Mouse (Mus musculus): ENCODE results near the gene 2700097O09Rik. TPM values are rescaled to one million over a fixed set of nuclear protein-coding genes. Genes with fewer than 3 reads are reported as not detected.

2700097O09Rik gene
- polyA plus RNA-seq, 1 experiment from 2014 or later, result 9.8 TPM

GRCm38 (mm10) chr12:54999016-54999690, 80.8 kb downstream of the 2700097O09Rik start:
- Histone ChIP-seq H3K27me3 (ENCODE audit: control insufficient read depth, insufficient read depth, low read length) (no peaks in the 10 kb centered on the region), H3K27ac (replicated peaks) (no peak overlapping the region), H3K4me2 (replicated peaks; ENCODE audit: low read depth) (no peak overlapping the region), H3K36me3 (ENCODE audit: control insufficient read depth, insufficient read depth, low read length) (no peaks in the 10 kb centered on the region), H3K4me3 (ENCODE audit: low read depth, low read length) (no peak overlapping the region), H3K9me3 (ENCODE audit: control insufficient read depth, low read length) (no peaks in the 10 kb centered on the region), H3K4me1 (replicated peaks; ENCODE audit: control insufficient read depth, insufficient read depth) (no peaks in the 10 kb centered on the region), H3K9ac (ENCODE audit: low read length) (no peak overlapping the region)
- DNase-seq (ENCODE audit: low spot score) (peak; percentile 25), ATAC-seq (ENCODE audit: low FRiP score, low TSS enrichment) (peak; percentile 71; the same call in 1 of the 2 replicates)
- TF ChIP-seq CTCF (IDR thresholded peaks at IDR 0.05; ENCODE audit: low read depth) (no peak), EP300 (optimal IDR thresholded peaks at IDR 0.05) (no peak)
- WGBS, result 74% methylated on average over 14 of the region's 14 CpGs

- no peak for ATAC-seq (ENCODE audit: low FRiP score, low TSS enrichment)
- Histone ChIP-seq H3K4me2 (replicated peaks; ENCODE audit: low read depth) (no peak overlapping the region), H3K4me3 (ENCODE audit: low read depth, low read length) (no peak overlapping the region), H3K4me1 (replicated peaks; ENCODE audit: control insufficient read depth, insufficient read depth) (no peaks in the 10 kb centered on the region), H3K9ac (ENCODE audit: low read length) (no peak overlapping the region), H3K27ac (replicated peaks) (no peak overlapping the region), H3K9me3 (ENCODE audit: control insufficient read depth, low read length) (no peaks in the 10 kb centered on the region), H3K27me3 (ENCODE audit: control insufficient read depth, insufficient read depth, low read length) (no peaks in the 10 kb centered on the region), H3K36me3 (ENCODE audit: control insufficient read depth, insufficient read depth, low read length) (no peaks in the 10 kb centered on the region)
- DNase-seq (ENCODE audit: low spot score), result no peak
- no peak for TF ChIP-seq CTCF (IDR thresholded peaks at IDR 0.05; ENCODE audit: low read depth)
- TF ChIP-seq EP300 (optimal IDR thresholded peaks at IDR 0.05), result no peak
- 76% methylated on average over 5 of the region's 5 CpGs for WGBS
Measured at GRCm38 (mm10) chr12:54998411-54998810, 81.5 kb downstream of the 2700097O09Rik start.

GRCm38 (mm10) chr12:54996979-54997474, 82.9 kb downstream of the 2700097O09Rik start:
- Histone ChIP-seq H3K9me3 (ENCODE audit: control insufficient read depth, low read length) (no peaks in the 10 kb centered on the region), H3K27me3 (ENCODE audit: control insufficient read depth, insufficient read depth, low read length) (no peaks in the 10 kb centered on the region), H3K27ac (replicated peaks) (no peak overlapping the region), H3K4me1 (replicated peaks; ENCODE audit: control insufficient read depth, insufficient read depth) (no peaks in the 10 kb centered on the region), H3K4me2 (replicated peaks; ENCODE audit: low read depth) (no peak overlapping the region), H3K9ac (ENCODE audit: low read length) (no peak overlapping the region), H3K36me3 (ENCODE audit: control insufficient read depth, insufficient read depth, low read length) (no peaks in the 10 kb centered on the region), H3K4me3 (ENCODE audit: low read depth, low read length) (no peak overlapping the region)
- 85% methylated on average over 6 of the region's 6 CpGs for WGBS
- no peak for ATAC-seq (ENCODE audit: low FRiP score, low TSS enrichment)
- no peak for DNase-seq (ENCODE audit: low spot score)
- no peak for TF ChIP-seq EP300 (optimal IDR thresholded peaks at IDR 0.05)
- TF ChIP-seq CTCF (IDR thresholded peaks at IDR 0.05; ENCODE audit: low read depth), result no peak

GRCm38 (mm10) chr12:54995965-54996364, 83.9 kb downstream of the 2700097O09Rik start:
- ATAC-seq (ENCODE audit: low FRiP score, low TSS enrichment) (no peak), DNase-seq (ENCODE audit: low spot score) (no peak)
- Histone ChIP-seq H3K4me1 (replicated peaks; ENCODE audit: control insufficient read depth, insufficient read depth) (no peaks in the 10 kb centered on the region), H3K9ac (ENCODE audit: low read length) (no peak overlapping the region), H3K27me3 (ENCODE audit: control insufficient read depth, insufficient read depth, low read length) (no peaks in the 10 kb centered on the region), H3K4me2 (replicated peaks; ENCODE audit: low read depth) (no peak overlapping the region), H3K36me3 (ENCODE audit: control insufficient read depth, insufficient read depth, low read length) (no peaks in the 10 kb centered on the region), H3K27ac (replicated peaks) (no peak overlapping the region), H3K4me3 (ENCODE audit: low read depth, low read length) (no peak overlapping the region), H3K9me3 (ENCODE audit: control insufficient read depth, low read length) (no peaks in the 10 kb centered on the region)
- TF ChIP-seq EP300 (optimal IDR thresholded peaks at IDR 0.05) (no peak), CTCF (IDR thresholded peaks at IDR 0.05; ENCODE audit: low read depth) (no peak)
- 46% methylated on average over 3 of the region's 3 CpGs for WGBS

Other genes starting within 250 kb of the 2700097O09Rik start
- 127 and 132 TPM in 2 replicates for gene Cfl2, start 217.2 kb downstream of the 2700097O09Rik start, polyA plus RNA-seq (2015; fragmentation: Nextera tagmentation; extraction: Ambion mirVana)
- 0.64 and 0.80 TPM in 2 replicates for gene Gm20403, start 93.6 kb downstream of the 2700097O09Rik start, polyA plus RNA-seq (2015; fragmentation: Nextera tagmentation; extraction: Ambion mirVana)
- 13.0 and 14.0 TPM in 2 replicates for gene Baz1a, start 65.8 kb downstream of the 2700097O09Rik start, polyA plus RNA-seq (2015; fragmentation: Nextera tagmentation; extraction: Ambion mirVana)
- gene Srp54a, start 152 bp upstream of the 2700097O09Rik start, polyA plus RNA-seq (2015; fragmentation: Nextera tagmentation; extraction: Ambion mirVana), result 123 and 124 TPM in 2 replicates
- gene Fam177a, start 44.4 kb upstream of the 2700097O09Rik start, polyA plus RNA-seq (2015; fragmentation: Nextera tagmentation; extraction: Ambion mirVana), result 28.1 and 30.2 TPM in 2 replicates
- gene Srp54b, start 75.0 kb upstream of the 2700097O09Rik start, polyA plus RNA-seq (2015; fragmentation: Nextera tagmentation; extraction: Ambion mirVana), result 43.6 and 44.8 TPM in 2 replicates
- not detected in 2 replicates for gene 1700047I17Rik2, start 119.5 kb upstream of the 2700097O09Rik start, polyA plus RNA-seq (2015; fragmentation: Nextera tagmentation; extraction: Ambion mirVana)
- gene Srp54c, start 150.1 kb upstream of the 2700097O09Rik start, polyA plus RNA-seq (2015; fragmentation: Nextera tagmentation; extraction: Ambion mirVana), result 61.4 and 61.6 TPM in 2 replicates
- 30.0 and 30.2 TPM in 2 replicates for gene 1110008L16Rik, start 219.5 kb upstream of the 2700097O09Rik start, polyA plus RNA-seq (2015; fragmentation: Nextera tagmentation; extraction: Ambion mirVana)
- gene Ppp2r3c, start 222.9 kb upstream of the 2700097O09Rik start, polyA plus RNA-seq (2015; fragmentation: Nextera tagmentation; extraction: Ambion mirVana), result 7.2 and 8.0 TPM in 2 replicates